Mouse (Mus musculus): ENCODE results near the gene Kif22. TPM values are rescaled to one million over a fixed set of nuclear protein-coding genes. Genes with fewer than 3 reads are reported as not detected.
"Not testable (repeated sequence)": the region's sequence is repeated elsewhere in the genome, so short reads cannot be mapped to it uniquely, and the experiment has no call there.

Kif22 gene
- 10 to 100 TPM; 45.2 to 45.9 TPM for total RNA-seq (2021)
- long read RNA-seq, experiment 1, transcript Kif22-201 (14 exons, 2,115 nt), result major isoform, 39 of 57 reads
- long read RNA-seq, experiment 1, partial matches to known transcripts, result 12 of 57 reads
- long read RNA-seq, experiment 1, other reads (novel, unspliced or antisense), result 6 of 57 reads
- long read RNA-seq, experiment 2, transcript Kif22-201 (14 exons, 2,115 nt), result major isoform, 61 of 88 reads
- long read RNA-seq, experiment 2, partial matches to known transcripts, result 15 of 88 reads
- long read RNA-seq, experiment 2, other reads (novel, unspliced or antisense), result 10 of 88 reads

- DNase-seq (ENCODE audit: low spot score in 2 of 2), result peak; percentile 76 to 86
These were observed at the start of gene Kif22 for GRCm38 (mm10) chr7:127041851-127042672. Gene Kif22, minus strand, starts transcription at chr7:127042471.

GRCm38 (mm10) chr7:127091114-127091896 is 49.0 kb upstream of the Kif22 start, which contains the start of gene AI467606:
Gene AI467606, plus strand, starts transcription at chr7:127091359.
- DNase-seq (ENCODE audit: low spot score in 2 of 2), result no peak

GRCm38 (mm10) chr7:127090154-127091113 is 48.2 kb upstream of the Kif22 start:
- no peak for DNase-seq (ENCODE audit: low spot score in 2 of 2)

- DNase-seq (ENCODE audit: low spot score in 2 of 2), result no peak
These were observed 46.9 kb upstream of the Kif22 start for GRCm38 (mm10) chr7:127088901-127089845.

GRCm38 (mm10) chr7:127088083-127088482 is 45.8 kb upstream of the Kif22 start:
- no peak for DNase-seq (ENCODE audit: low spot score in 2 of 2)

GRCm38 (mm10) chr7:127087278-127088010 is 45.2 kb upstream of the Kif22 start, which contains the start of gene Zg16:
Gene Zg16, minus strand, starts transcription at chr7:127087328.
- DNase-seq (ENCODE audit: low spot score in 2 of 2), result not testable (repeated sequence)

- not testable (repeated sequence) for DNase-seq (ENCODE audit: low spot score in 2 of 2)
These were observed 43.5 kb upstream of the Kif22 start for GRCm38 (mm10) chr7:127085751-127086150.

GRCm38 (mm10) chr7:127084794-127085193 is 42.5 kb upstream of the Kif22 start:
- no peak for DNase-seq (ENCODE audit: low spot score in 2 of 2)

GRCm38 (mm10) chr7:127083689-127084088 is 41.4 kb upstream of the Kif22 start:
- no peak for DNase-seq (ENCODE audit: low spot score in 2 of 2)

- no peak for DNase-seq (ENCODE audit: low spot score in 2 of 2)
These were observed 40.7 kb upstream of the Kif22 start for GRCm38 (mm10) chr7:127082995-127083394.

GRCm38 (mm10) chr7:127082271-127082670 is 40.0 kb upstream of the Kif22 start:
- DNase-seq (ENCODE audit: low spot score in 2 of 2), result no peak

GRCm38 (mm10) chr7:127080045-127080444 is 37.8 kb upstream of the Kif22 start:
- DNase-seq (ENCODE audit: low spot score in 2 of 2), result no peak

- no peak for DNase-seq (ENCODE audit: low spot score in 2 of 2)
These were observed 35.4 kb upstream of the Kif22 start for GRCm38 (mm10) chr7:127077692-127078091.

- DNase-seq (ENCODE audit: low spot score in 2 of 2), result no peak
These were observed 33.9 kb upstream of the Kif22 start for GRCm38 (mm10) chr7:127076188-127076587.

GRCm38 (mm10) chr7:127073221-127073620 is 30.9 kb upstream of the Kif22 start:
- DNase-seq (ENCODE audit: low spot score in 2 of 2), result no peak

GRCm38 (mm10) chr7:127070871-127071413 is 28.7 kb upstream of the Kif22 start:
- no peak for DNase-seq (ENCODE audit: low spot score in 2 of 2)

- DNase-seq (ENCODE audit: low spot score in 2 of 2), result no peak
These were observed 24.0 kb upstream of the Kif22 start for GRCm38 (mm10) chr7:127066317-127066716.

GRCm38 (mm10) chr7:127065538-127065937 is 23.3 kb upstream of the Kif22 start:
- DNase-seq (ENCODE audit: low spot score in 2 of 2), result no peak
